8 mouse cellular contexts compared by ENCODE assay signal in the genomic region with DNA sequence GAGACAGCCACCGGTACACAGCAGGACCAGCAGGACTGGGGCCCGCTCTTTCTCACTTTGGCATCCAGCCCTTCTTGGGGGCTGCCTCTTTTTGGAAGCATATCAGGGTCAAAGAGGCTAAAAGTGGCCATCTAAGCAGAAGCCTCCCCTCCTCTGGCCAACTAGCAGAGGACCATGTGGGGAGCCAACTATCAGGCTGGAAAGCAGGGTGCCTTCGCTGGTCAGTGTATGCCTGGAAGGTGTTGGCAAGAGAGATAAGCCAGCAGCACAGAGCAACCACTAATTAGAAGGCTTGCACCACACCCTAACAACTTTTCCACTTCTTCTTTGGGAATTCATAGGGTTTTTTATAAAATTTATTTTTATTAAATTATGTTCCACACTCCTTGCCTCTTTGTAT. TPM values are rescaled to one million over a fixed set of nuclear protein-coding genes. Genes with fewer than 3 reads are reported as not detected.
DNase-seq lines count a peak whose midpoint lies in the region; ATAC-seq and TF ChIP-seq lines count a peak whose summit lies in the region.

No protein-coding gene starts in this region.

- peak overlapping the region; percentile 89 for H3K4me2 ChIP-seq in forebrain, embryonic 15.5 days (replicated peaks)
- peak overlapping the region; percentile 30; the same call in 1 of the 2 replicates for H3K4me2 ChIP-seq in liver, embryonic 13.5 days

- H3K4me3 ChIP-seq in heart, embryonic 10.5 days = peak overlapping the region; percentile 70
- peak overlapping the region; percentile 57 for H3K4me3 ChIP-seq in E14TG2a.4 (replicated peaks; ENCODE audit: low read length)
- peak overlapping the region; percentile 46 for H3K4me3 ChIP-seq in forebrain, embryonic 15.5 days
- 0 out of 2 replicates have a peak overlapping the region, but pooled peaks have one; percentile 26 for H3K4me3 ChIP-seq in liver, embryonic 13.5 days (replicated peaks)

- H3K27me3 ChIP-seq in heart, embryonic 10.5 days (ENCODE audit: insufficient read depth, poor library complexity, severe bottlenecking) = peaks cover 13% of the 10 kb centered on the region; the same call in 1 of the 2 replicates
- peaks cover 68% of the 10 kb centered on the region for H3K27me3 ChIP-seq in E14TG2a.4 (ENCODE audit: insufficient read depth, low read length)
- H3K27me3 ChIP-seq in forebrain, embryonic 15.5 days = no peaks in the 10 kb centered on the region
- peaks cover 44% of the 10 kb centered on the region for H3K27me3 ChIP-seq in liver, embryonic 13.5 days

- H3K27ac ChIP-seq in heart, embryonic 10.5 days = peak overlapping the region; percentile 91
- H3K27ac ChIP-seq in forebrain, embryonic 15.5 days (replicated peaks) = 0 out of 2 replicates have a peak overlapping the region, but pooled peaks have one; percentile 21
- H3K27ac ChIP-seq in liver, embryonic 13.5 days = no peak overlapping the region

- peak; percentile 57; the same call in 1 of the 2 replicates for ATAC-seq in forebrain, embryonic 15.5 days (replicated peaks)
- ATAC-seq in liver, embryonic 13.5 days (ENCODE audit: low read depth) = no peak

- H3K36me3 ChIP-seq in heart, embryonic 10.5 days = no peaks in the 10 kb centered on the region
- no peaks in the 10 kb centered on the region for H3K36me3 ChIP-seq in E14TG2a.4 (ENCODE audit: insufficient read depth, low read length)
- H3K36me3 ChIP-seq in forebrain, embryonic 15.5 days = no peaks in the 10 kb centered on the region
- H3K36me3 ChIP-seq in liver, embryonic 13.5 days = no peaks in the 10 kb centered on the region

- no peak for DNase-seq in heart, embryonic 10.5 days (ENCODE audit: low spot score)
- no peak for DNase-seq in heart, postnatal 4 days
- DNase-seq in liver, embryonic 13.5 days = no peak
- DNase-seq in right cerebral cortex, postnatal 10 days (ENCODE audit: low spot score in 2 of 2) = no peak
- DNase-seq in thymus, postnatal 10 days (ENCODE audit: low spot score in 2 of 2) = no peak
- no peak for DNase-seq in urinary bladder, postnatal 10 days (ENCODE audit: low spot score)

- WGBS in heart, embryonic 10.5 days = 6% methylated on average over 3 of the region's 3 CpGs
- WGBS in forebrain, embryonic 15.5 days = 27% methylated on average over 3 of the region's 3 CpGs
- 15% methylated on average over 3 of the region's 3 CpGs for WGBS in liver, embryonic 13.5 days (ENCODE audit: insufficient replicate concordance)

- TF ChIP-seq CTCF in E14TG2a.4 (conservative IDR thresholded peaks at IDR 0.05; ENCODE audit: low read length) = no peak

- peak overlapping the region; percentile 50 for H3K9ac ChIP-seq in forebrain, embryonic 15.5 days (replicated peaks)
- H3K9ac ChIP-seq in liver, embryonic 13.5 days = no peak overlapping the region

- H3K4me1 ChIP-seq in heart, embryonic 10.5 days = peaks cover 34% of the 10 kb centered on the region
- 0 out of 2 replicates have a peak, but pooled peaks cover 9% of the 10 kb centered on the region for H3K4me1 ChIP-seq in E14TG2a.4 (replicated peaks; ENCODE audit: low read depth, low read length)
- peaks cover 20% of the 10 kb centered on the region for H3K4me1 ChIP-seq in forebrain, embryonic 15.5 days
- H3K4me1 ChIP-seq in liver, embryonic 13.5 days (replicated peaks) = no peaks in the 10 kb centered on the region

- H3K9me3 ChIP-seq in heart, embryonic 10.5 days = no peaks in the 10 kb centered on the region
- no peaks in the 10 kb centered on the region; the same call in 1 of the 2 replicates for H3K9me3 ChIP-seq in E14TG2a.4 (ENCODE audit: low read length)
- no peaks in the 10 kb centered on the region for H3K9me3 ChIP-seq in forebrain, embryonic 15.5 days
- H3K9me3 ChIP-seq in liver, embryonic 13.5 days (replicated peaks) = no peaks in the 10 kb centered on the region

RNA-seq across cellular contexts. Expression of a gene that starts 0.3 kb away (rescaled TPM):
- polyA plus RNA-seq in heart, embryonic 10.5 days (2016; fragmentation: Nextera tagmentation; extraction: Ambion mirVana) = 3.9 and 8.8 TPM in 2 replicates
- total RNA-seq in heart, postnatal 4 days (2021) = 10 to 100 TPM; 16.0 to 18.5 TPM
- polyA plus RNA-seq in forebrain, embryonic 15.5 days (2015; fragmentation: Nextera tagmentation; extraction: Ambion mirVana) = 1.7 and 2.0 TPM in 2 replicates
- polyA plus RNA-seq in liver, embryonic 13.5 days (2015; fragmentation: Nextera tagmentation; extraction: Ambion mirVana) = 0.30 and 0.49 TPM in 2 replicates

RNA-seq across cellular contexts. Expression of a gene that starts 50.4 kb away (rescaled TPM):
- polyA plus RNA-seq in heart, embryonic 10.5 days (2016; fragmentation: Nextera tagmentation; extraction: Ambion mirVana) = 1.1 and 2.0 TPM in 2 replicates
- total RNA-seq in heart, postnatal 4 days (2021) = 1 to 10 TPM; 1.9 to 3.2 TPM
- polyA plus RNA-seq in forebrain, embryonic 15.5 days (2015; fragmentation: Nextera tagmentation; extraction: Ambion mirVana) = 1.7 and 2.1 TPM in 2 replicates
- polyA plus RNA-seq in liver, embryonic 13.5 days (2015; fragmentation: Nextera tagmentation; extraction: Ambion mirVana) = 0.10 and 0.36 TPM in 2 replicates
